ENCODE assay signal across 16 mouse cellular contexts in genomic region chr17:72965687-72966086, GRCm38 (mm10). TPM values are rescaled to one million over a fixed set of nuclear protein-coding genes. Genes with fewer than 3 reads are reported as not detected.
DNase-seq lines count a peak whose midpoint lies in the region; ATAC-seq and TF ChIP-seq lines count a peak whose summit lies in the region.
"Had no signal": no experiment of that assay in that cellular context is flagged by ENCODE, and none has a peak within 500 bp of the region (broad histone marks: within the 10 kb centered on the region; RNA-seq: fewer than 3 reads in every experiment).

No protein-coding gene starts in this region.

- 50% methylated on average over 5 of the region's 5 CpGs for WGBS in heart, embryonic 13.5 days
- 60% methylated on average over 5 of the region's 5 CpGs for WGBS in spleen, adult 2 months

- intact Hi-C loops in heart, postnatal 10 days (cut with DNase I) = no loop called here

- 0 out of 2 replicates have a peak overlapping the region, but pooled peaks have one; percentile 10 for H3K9ac ChIP-seq in heart, embryonic 13.5 days
- H3K9ac ChIP-seq: hindbrain, embryonic 13.5 days; liver, embryonic 13.5 days; midbrain, embryonic 15.5 days had no signal

- no peak overlapping the region for H3K4me2 ChIP-seq in heart, embryonic 13.5 days
- H3K4me2 ChIP-seq: hindbrain, embryonic 13.5 days; liver, embryonic 13.5 days; midbrain, embryonic 15.5 days had no signal

- H3K27me3 ChIP-seq in heart, embryonic 13.5 days (replicated peaks) = no peaks in the 10 kb centered on the region
- no peaks in the 10 kb centered on the region for H3K27me3 ChIP-seq in spleen, adult 2 months (ENCODE audit: control insufficient read depth, insufficient read depth, low read length)
- H3K27me3 ChIP-seq: hindbrain, embryonic 13.5 days; liver, embryonic 13.5 days; midbrain, embryonic 15.5 days had no signal

- TF ChIP-seq CTCF in spleen, adult 2 months (IDR thresholded peaks at IDR 0.05; ENCODE audit: extremely low read depth, insufficient read depth, insufficient read length, insufficient replicate concordance) = no peak
- TF ChIP-seq CTCF in embryonic fibroblast, embryonic 13.5 days (IDR thresholded peaks at IDR 0.05; ENCODE audit: borderline replicate concordance, insufficient read depth, low read length) = no peak

- no peak for DNase-seq in heart, postnatal 10 days
- DNase-seq in spleen, adult 2 months (ENCODE audit: low read depth in 1 of 2, low spot score in 2 of 2) = no peak
- no peak for DNase-seq in spleen, postnatal 4 days (ENCODE audit: low spot score in 2 of 2)
- DNase-seq in naive thymus-derived CD4-positive, alpha-beta T cell, adult 2 months (ENCODE audit: low read depth) = peak; percentile 63
- no peak for DNase-seq in frontal cortex, postnatal 25 days (ENCODE audit: low spot score in 2 of 2)
- DNase-seq in lung, adult 18-20 months = no peak
- DNase-seq: adrenal gland, postnatal 36 days; cerebellum, adult 2 months; liver, embryonic 13.5 days; thymus, postnatal 25 days had no signal

- TF ChIP-seq POLR2A in spleen, adult 2 months (IDR thresholded peaks at IDR 0.05; ENCODE audit: low read depth, low read length) = no peak
- TF ChIP-seq POLR2A in embryonic fibroblast, embryonic 13.5 days (IDR thresholded peaks at IDR 0.05; ENCODE audit: low read depth, low read length) = no peak

- no peaks in the 10 kb centered on the region for H3K36me3 ChIP-seq in heart, embryonic 13.5 days
- H3K36me3 ChIP-seq in spleen, adult 2 months (ENCODE audit: control insufficient read depth, insufficient read depth, low read length) = no peaks in the 10 kb centered on the region
- H3K36me3 ChIP-seq: hindbrain, embryonic 13.5 days; liver, embryonic 13.5 days; midbrain, embryonic 15.5 days had no signal

- no peak for ATAC-seq in heart, embryonic 13.5 days (ENCODE audit: extremely low read depth, insufficient number of reproducible peaks, low FRiP score, low TSS enrichment)
- ATAC-seq: intestine, embryonic 16.5 days; midbrain, embryonic 15.5 days had no signal

- no peak overlapping the region for H3K4me3 ChIP-seq in heart, embryonic 13.5 days
- no peak overlapping the region for H3K4me3 ChIP-seq in spleen, adult 2 months (ENCODE audit: extremely low read depth, insufficient read depth, insufficient read length)
- no peak overlapping the region for H3K4me3 ChIP-seq in embryonic fibroblast, embryonic 13.5 days (ENCODE audit: insufficient read depth, low read length)
- H3K4me3 ChIP-seq: hindbrain, embryonic 13.5 days; liver, embryonic 13.5 days; midbrain, embryonic 15.5 days had no signal

- no peaks in the 10 kb centered on the region for H3K9me3 ChIP-seq in heart, embryonic 13.5 days
- H3K9me3 ChIP-seq: hindbrain, embryonic 13.5 days; liver, embryonic 13.5 days; midbrain, embryonic 15.5 days had no signal

- peak overlapping the region; percentile 72 for H3K27ac ChIP-seq in heart, embryonic 13.5 days (replicated peaks)
- H3K27ac ChIP-seq in spleen, adult 2 months (ENCODE audit: insufficient read depth, low read length) = peak overlapping the region; percentile 93
- H3K27ac ChIP-seq in embryonic fibroblast, embryonic 13.5 days (ENCODE audit: insufficient read depth, low read length) = peak overlapping the region; percentile 99
- H3K27ac ChIP-seq: hindbrain, embryonic 13.5 days; liver, embryonic 13.5 days; midbrain, embryonic 15.5 days; stomach, postnatal 0 days had no signal

- peaks cover 43% of the 10 kb centered on the region for H3K4me1 ChIP-seq in heart, embryonic 13.5 days
- H3K4me1 ChIP-seq in spleen, adult 2 months (ENCODE audit: control insufficient read depth, insufficient read depth, insufficient read length) = peaks cover 38% of the 10 kb centered on the region
- H3K4me1 ChIP-seq in embryonic fibroblast, embryonic 13.5 days (ENCODE audit: control insufficient read depth, insufficient read depth, low read length) = peaks cover 18% of the 10 kb centered on the region
- H3K4me1 ChIP-seq: liver, embryonic 13.5 days had no signal

RNA-seq across cellular contexts. Expression of gene Lbh, which starts 47.6 kb away (rescaled TPM):
- 25.6 and 30.8 TPM in 2 replicates for polyA plus RNA-seq in heart, embryonic 13.5 days (2015; fragmentation: Nextera tagmentation; extraction: Ambion mirVana)
- 100 to 1,000 TPM; 456 to 731 TPM for total RNA-seq in heart, postnatal 10 days (2021)
- polyA plus RNA-seq in spleen, adult 2 months (2012; rRNA removed) = 171 and 212 TPM in 2 replicates
- polyA plus RNA-seq in embryonic fibroblast, embryonic 13.5 days (2011; ENCODE audit: insufficient read length, low read depth, missing spikeins) = 241 and 297 TPM in 2 replicates
